Mouse (Mus musculus) cerebellum, adult 2 months (tissue): ENCODE results near the gene Fam205c.

Experiments used
- CTCF ChIP-seq: fragments of 200-500 bp; IDR thresholded peaks from 2 replicates; pipeline ENCODE4 v1.5.1; 2011; ENCODE audit warnings: low read depth, mild to moderate bottlenecking, control low read depth, low read length, moderate library complexity, borderline replicate concordance; ENCODE audit not compliant: insufficient read depth
- POLR2A ChIP-seq: fragments of 200-500 bp; IDR thresholded peaks from 2 replicates; pipeline ENCODE4 v1.6.1; 2011; ENCODE audit warnings: low read length, control low read depth, borderline replicate concordance; ENCODE audit not compliant: insufficient read depth

DNA sequence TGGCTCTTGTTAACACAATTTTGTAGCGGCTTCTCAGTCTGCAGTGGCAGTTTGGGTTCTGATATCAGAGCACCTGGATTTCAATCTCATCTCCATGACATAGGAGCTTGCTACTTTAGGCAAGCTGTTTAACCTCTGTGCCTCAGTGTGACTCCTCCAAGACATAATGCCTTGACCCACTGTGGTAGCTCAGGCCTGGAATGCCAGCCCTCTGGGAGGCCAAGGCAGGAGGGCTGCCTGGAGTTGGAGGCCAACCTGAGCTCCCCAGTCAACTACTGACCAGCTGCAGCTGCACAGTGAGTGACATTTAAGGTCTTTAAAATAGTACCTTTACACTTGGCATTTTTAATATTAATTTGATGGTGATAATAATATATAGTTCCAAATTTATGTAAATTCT is 41.9 kb upstream of the Fam205c start:
- TF ChIP-seq CTCF (no peak), POLR2A (no peak)
